Mouse (Mus musculus): ENCODE results near the gene Ramp1.

DNA sequence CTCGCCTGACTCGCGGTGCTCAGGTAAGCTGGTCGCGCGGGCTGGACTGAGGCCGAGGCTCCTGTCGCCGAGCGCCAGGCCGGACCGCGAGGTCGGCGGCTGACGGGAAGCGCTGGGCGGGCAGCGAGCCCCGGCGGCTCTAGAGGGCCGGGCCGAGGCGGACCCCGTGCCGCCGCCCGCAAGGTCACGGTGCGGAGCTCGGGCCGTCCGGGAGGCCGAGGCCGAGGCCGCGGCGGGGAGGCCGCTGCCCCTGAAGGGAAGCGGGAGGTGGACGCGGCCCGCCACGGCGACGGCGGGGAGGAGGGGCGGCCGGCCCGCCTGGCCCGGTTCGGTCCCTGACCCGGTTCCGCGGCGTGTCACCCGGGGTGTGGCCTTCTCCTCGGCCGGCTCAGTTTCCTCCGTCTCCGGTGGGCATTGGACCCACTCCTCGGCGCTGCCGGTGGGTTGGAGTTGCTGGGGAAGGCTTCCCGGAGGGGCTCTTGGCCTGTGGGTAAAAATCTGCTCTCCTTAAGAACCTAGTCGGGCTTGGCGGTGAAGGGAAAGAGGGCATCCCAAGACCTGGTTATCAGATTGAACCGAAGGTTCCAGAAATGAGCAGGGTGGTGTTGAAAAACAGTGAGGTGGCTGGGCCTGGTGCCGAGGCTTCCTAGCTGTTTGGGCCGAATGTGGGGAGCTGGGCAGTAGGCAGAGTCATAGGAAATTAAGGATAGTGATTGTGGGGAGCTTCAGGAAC, 71.0 kb downstream of the Ramp1 start:
- no peak for TF ChIP-seq RAD21 (IDR thresholded peaks at IDR 0.05; ENCODE audit: low read depth, low read length)
- TF ChIP-seq MAFK (IDR thresholded peaks at IDR 0.05; ENCODE audit: borderline replicate concordance, low read depth, low read length), result no peak
- TF ChIP-seq CTCF (IDR thresholded peaks at IDR 0.05 in 2 of 3, conservative IDR thresholded peaks at IDR 0.05 in 1 of 3; ENCODE audit: control insufficient read depth in 1 of 3, insufficient read depth in 1 of 3, low read depth in 2 of 3, low read length in 3 of 3, poor library complexity in 1 of 3, severe bottlenecking in 1 of 3), result no peak
- TF ChIP-seq MAX (IDR thresholded peaks at IDR 0.05; ENCODE audit: low read length), result no peak
- no peak for TF ChIP-seq UBTF (IDR thresholded peaks at IDR 0.05; ENCODE audit: borderline replicate concordance, insufficient read depth, low read depth, low read length)
- no peak for TF ChIP-seq MEF2A (IDR thresholded peaks at IDR 0.05; ENCODE audit: extremely low read depth, insufficient replicate concordance, low read depth, low read length, poor library complexity, severe bottlenecking)
- TF ChIP-seq MYB (IDR thresholded peaks at IDR 0.05; ENCODE audit: low read depth, low read length), result no peak
- TF ChIP-seq TCF12 (IDR thresholded peaks at IDR 0.05; ENCODE audit: low read depth, low read length), result no peak
- TF ChIP-seq EP300 (IDR thresholded peaks at IDR 0.05; ENCODE audit: low read depth in 1 of 2, low read length in 2 of 2), result no peak
- TF ChIP-seq ZC3H11A (IDR thresholded peaks at IDR 0.05; ENCODE audit: low read depth, low read length), result no peak
